Mouse (Mus musculus) thymus, adult 2 months (tissue): ENCODE results near the gene Glt1d1. TPM values are rescaled to one million over a fixed set of nuclear protein-coding genes. Genes with fewer than 3 reads are reported as not detected.

ENCODE experiments used
- DNase-seq: peaks from one replicate; pipeline ENCODE4 v3.0.0; 2021
- H3K27ac ChIP-seq: fragments of 200-500 bp; 2 replicates; pipeline ENCODE4 v1.5.1; 2012; ENCODE audit warnings: low read length, control low read depth; ENCODE audit not compliant: control insufficient read depth, insufficient read depth
- H3K27me3 ChIP-seq: fragments of 200-500 bp; 2 replicates; pipeline ENCODE4 v1.6.1; 2012; ENCODE audit warnings: mild to moderate bottlenecking, low read length, moderate library complexity, mixed read lengths; ENCODE audit not compliant: control insufficient read depth, insufficient read depth
- H3K36me3 ChIP-seq: fragments of 200-500 bp; 2 replicates; pipeline ENCODE4 v1.6.1; 2012; ENCODE audit warnings: mild to moderate bottlenecking, low read length, moderate library complexity; ENCODE audit not compliant: control insufficient read depth, insufficient read depth
- H3K4me1 ChIP-seq: fragments of 200-500 bp; replicated peaks from 2 replicates; pipeline ENCODE4 v1.6.1; 2012; ENCODE audit warnings: low read length; ENCODE audit not compliant: control insufficient read depth, insufficient read depth
- H3K4me3 ChIP-seq: fragments of 200-500 bp; 2 replicates; pipeline ENCODE4 v1.5.1; 2012; ENCODE audit warnings: mild to moderate bottlenecking, low read length, control low read depth, moderate library complexity; ENCODE audit not compliant: control insufficient read depth, insufficient read depth
- CTCF ChIP-seq: fragments of 200-500 bp; IDR thresholded peaks from 2 replicates; pipeline ENCODE4 v1.5.1; 2012; ENCODE audit warnings: mild to moderate bottlenecking, control low read depth, low read length, moderate library complexity, borderline replicate concordance; ENCODE audit not compliant: control insufficient read depth, poor library complexity, insufficient read depth; ENCODE audit errors: extremely low read depth
- POLR2A ChIP-seq: fragments of 200-500 bp; IDR thresholded peaks from 2 replicates; pipeline ENCODE4 v1.6.1; 2012; ENCODE audit warnings: mild to moderate bottlenecking, low read length, control low read depth, moderate library complexity; ENCODE audit not compliant: control insufficient read depth, poor library complexity, insufficient read depth; ENCODE audit errors: extremely low read depth
- WGBS: fragments of 180-500 bp; shearing (Covaris S2); methylation state at CpG from one replicate; pipeline ENCODE4 v1.1.7; 2018; 5-methylcytosine and 5-hydroxymethylcytosine counted together
- polyA plus RNA-seq: library from polyadenylated mRNA; depleted of rRNA; stranded (reverse); fragments of >200 nt; gene quantifications from 2 replicates; pipeline ENCODE4 v1.2.3, GENCODE M21; 2012

The Glt1d1 gene
- polyA plus RNA-seq, 1 experiment: 0.51 TPM

GRCm38 (mm10) chr5:127624427-127625213, 7.4 kb upstream of the Glt1d1 start:
- no peak for DNase-seq
- Histone ChIP-seq H3K27ac (no peak overlapping the region), H3K4me1 (no peaks in the 10 kb centered on the region), H3K36me3 (no peaks in the 10 kb centered on the region), H3K4me3 (no peak overlapping the region), H3K27me3 (no peaks in the 10 kb centered on the region)
- TF ChIP-seq CTCF (no peak), POLR2A (no peak)
- 81% methylated on average over 10 of the region's 10 CpGs for WGBS

GRCm38 (mm10) chr5:127627242-127627641, 4.8 kb upstream of the Glt1d1 start:
- TF ChIP-seq CTCF: no peak
- TF ChIP-seq POLR2A: no peak
- WGBS: 87% methylated on average over 12 of the region's 12 CpGs
- Histone ChIP-seq H3K36me3 (no peaks in the 10 kb centered on the region), H3K4me1 (no peaks in the 10 kb centered on the region), H3K4me3 (no peak overlapping the region), H3K27ac (no peak overlapping the region), H3K27me3 (peaks cover under 1% of the 10 kb centered on the region; the same call in 1 of the 2 replicates)
- DNase-seq: no peak

DNA sequence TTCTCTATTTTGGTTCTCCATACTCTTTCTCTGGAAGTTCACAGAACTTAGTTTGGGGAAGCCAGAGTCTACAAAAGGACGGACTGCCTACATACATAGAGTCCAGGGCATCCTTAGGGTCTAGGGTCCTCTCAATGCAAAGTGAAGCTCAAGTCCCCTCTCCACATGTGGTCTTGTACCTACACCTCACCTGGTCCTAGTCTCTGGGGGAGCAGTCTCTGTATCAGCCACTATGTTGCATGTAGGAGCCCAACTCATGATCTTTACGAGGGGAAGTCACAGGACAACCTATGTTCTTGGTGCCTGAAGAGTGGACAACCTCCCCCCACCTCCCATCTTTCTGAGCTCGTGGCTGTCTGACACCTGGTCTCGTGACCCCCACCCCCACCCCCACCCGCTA, 391 bp upstream of the Glt1d1 start:
- no peak for DNase-seq
- Histone ChIP-seq H3K4me1 (no peaks in the 10 kb centered on the region), H3K36me3 (no peaks in the 10 kb centered on the region), H3K27me3 (peaks cover 9% of the 10 kb centered on the region; the same call in 1 of the 2 replicates), H3K27ac (no peak overlapping the region), H3K4me3 (no peak overlapping the region)
- no peak for TF ChIP-seq CTCF
- TF ChIP-seq POLR2A: no peak
- 21% methylated on average over 5 of the region's 5 CpGs for WGBS

DNA sequence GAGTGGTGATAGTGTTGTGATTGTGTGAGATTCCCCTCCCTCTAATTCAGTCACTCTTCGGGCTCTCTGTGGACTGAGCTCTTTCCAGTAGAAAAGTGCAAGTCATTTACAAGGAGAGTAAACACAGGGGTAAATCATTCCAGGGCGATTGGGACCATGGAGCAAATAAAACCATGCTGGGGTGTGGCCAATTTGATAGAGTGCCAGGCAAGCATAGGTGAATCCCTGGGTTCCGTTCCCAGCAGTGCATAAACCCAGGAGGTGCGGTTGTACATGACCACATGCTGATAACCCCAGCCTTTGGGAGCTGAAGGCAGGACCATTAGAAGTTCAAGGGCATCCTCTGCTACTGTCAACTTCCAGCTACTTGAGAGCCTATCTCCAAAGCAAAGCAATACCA, 1.1 kb downstream of the Glt1d1 start:
- no peak overlapping the region for H3K4me3 ChIP-seq
- H3K27me3 ChIP-seq: peaks cover 9% of the 10 kb centered on the region; the same call in 1 of the 2 replicates
- TF ChIP-seq POLR2A: no peak
- TF ChIP-seq CTCF: no peak
- H3K27ac ChIP-seq: no peak overlapping the region
- DNase-seq: no peak
- 39% methylated on average over 4 of the region's 4 CpGs for WGBS
- H3K4me1 ChIP-seq: no peaks in the 10 kb centered on the region
- no peaks in the 10 kb centered on the region for H3K36me3 ChIP-seq

- no peaks in the 10 kb centered on the region for H3K4me1 ChIP-seq
- DNase-seq: no peak
- no peak overlapping the region for H3K27ac ChIP-seq
- WGBS: 90% methylated on average over 7 of the region's 7 CpGs
- TF ChIP-seq CTCF (no peak), POLR2A (no peak)
- no peak overlapping the region for H3K4me3 ChIP-seq
- H3K36me3 ChIP-seq: no peaks in the 10 kb centered on the region
- peaks cover 9% of the 10 kb centered on the region; the same call in 1 of the 2 replicates for H3K27me3 ChIP-seq
Measured at GRCm38 (mm10) chr5:127633666-127634065, 1.6 kb downstream of the Glt1d1 start.

- H3K4me3 ChIP-seq: no peak overlapping the region
- H3K27ac ChIP-seq: no peak overlapping the region
- no peaks in the 10 kb centered on the region for H3K4me1 ChIP-seq
- H3K27me3 ChIP-seq: peaks cover 7% of the 10 kb centered on the region; the same call in 1 of the 2 replicates
- DNase-seq: no peak
- no peaks in the 10 kb centered on the region for H3K36me3 ChIP-seq
- TF ChIP-seq CTCF: no peak
- TF ChIP-seq POLR2A: no peak
- WGBS: 75% methylated on average over 4 of the region's 4 CpGs
Measured at GRCm38 (mm10) chr5:127637622-127638021, 5.6 kb downstream of the Glt1d1 start.
